Mouse (Mus musculus) brown adipose tissue, adult 24 weeks (tissue): ENCODE data around the gene Gm11011. TPM values are rescaled to one million over a fixed set of nuclear protein-coding genes. Genes with fewer than 3 reads are reported as not detected.
"Not testable (repeated sequence)": the region's sequence is repeated elsewhere in the genome, so short reads cannot be mapped to it uniquely, and the experiment has no call there.

Experiments
- H3K27ac ChIP-seq: fragments of 200-500 bp; replicated peaks from 2 replicates; pipeline ENCODE4 v1.5.1; 2012; ENCODE audit warnings: low read depth, mild to moderate bottlenecking, low read length
- H3K4me1 ChIP-seq: fragments of 200-500 bp; 2 replicates; pipeline ENCODE4 v1.6.1; 2012; ENCODE audit warnings: low read length, mixed read lengths; ENCODE audit not compliant: control insufficient read depth, insufficient read depth, insufficient read length
- H3K4me3 ChIP-seq: fragments of 200-500 bp; 2 replicates; pipeline ENCODE4 v1.5.1; 2012; ENCODE audit warnings: low read depth, mild to moderate bottlenecking, low read length, moderate library complexity; ENCODE audit not compliant: insufficient read depth
- polyA plus RNA-seq: library from polyadenylated mRNA; stranded (reverse); fragments of >200 nt; gene quantifications from 2 replicates; pipeline ENCODE4 v1.2.4, GENCODE M21; 2012; ENCODE audit not compliant: missing spikeins, insufficient read depth, insufficient read length

The Gm11011 gene
- polyA plus RNA-seq: not detected in 2 replicates

DNA sequence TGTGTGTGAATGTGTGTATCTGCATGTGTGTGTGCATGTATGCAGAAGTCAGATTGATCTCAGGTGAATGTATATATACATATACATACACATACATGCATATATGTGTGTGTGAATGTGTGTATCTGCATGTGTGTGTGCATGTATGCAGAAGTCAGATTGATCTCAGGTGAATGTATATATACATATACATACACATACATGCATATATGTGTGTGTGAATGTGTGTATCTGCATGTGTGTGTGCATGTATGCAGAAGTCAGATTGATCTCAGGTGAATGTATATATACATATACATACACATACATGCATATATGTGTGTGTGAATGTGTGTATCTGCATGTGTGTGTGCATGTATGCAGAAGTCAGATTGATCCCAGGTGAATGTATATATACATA lies at the start of gene Gm11011:
Gene Gm11011, minus strand, starts transcription at position 101 of the 400 bp plus-strand sequence.
- H3K4me3 ChIP-seq, H3K27ac ChIP-seq, H3K4me1 ChIP-seq: not testable (repeated sequence)

DNA sequence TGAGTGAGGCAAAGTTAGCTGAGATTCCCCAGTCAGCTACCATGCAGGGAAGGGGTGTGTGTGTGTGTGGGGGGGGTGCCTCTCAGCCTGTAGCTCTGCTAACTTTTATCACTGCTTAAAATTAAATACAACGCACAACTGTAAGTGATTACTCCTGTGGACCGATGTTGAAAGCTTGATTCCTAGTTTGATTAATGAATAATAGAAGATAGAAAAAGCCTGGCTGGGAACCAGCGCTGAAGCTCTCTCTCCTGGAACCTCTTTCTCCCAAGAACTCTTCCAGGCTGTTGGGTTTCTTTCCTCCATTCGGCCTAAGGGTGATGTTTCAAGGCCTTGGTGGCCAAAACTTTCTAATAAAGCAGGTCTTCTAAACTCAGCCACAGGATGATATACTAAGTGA lies 48.9 kb upstream of the Gm11011 start:
- H3K27ac ChIP-seq: peak overlapping the region; percentile 15; the same call in 1 of the 2 replicates
- 0 out of 2 replicates have a peak, but pooled peaks cover 6% of the 10 kb centered on the region for H3K4me1 ChIP-seq
- peak overlapping the region; percentile 41 for H3K4me3 ChIP-seq

DNA sequence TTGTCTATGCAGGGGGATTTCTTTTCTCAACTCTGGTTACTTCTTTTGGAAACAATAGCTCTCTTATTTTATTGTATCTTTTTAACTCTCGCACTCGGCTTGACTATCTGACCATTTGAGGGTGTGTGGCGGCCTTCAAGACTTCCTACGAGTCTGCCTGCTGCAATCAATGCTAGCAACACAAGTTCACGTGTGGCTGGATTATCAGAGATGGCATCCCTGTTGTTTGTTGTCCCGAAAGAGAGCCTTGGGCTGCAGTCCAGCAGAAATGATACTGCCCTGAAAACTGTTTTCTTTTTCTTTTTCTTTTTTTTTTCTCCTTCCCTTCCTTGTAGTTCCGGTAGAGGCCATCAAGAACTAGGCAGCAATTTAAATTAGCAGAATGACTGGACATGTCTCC lies 47.9 kb upstream of the Gm11011 start:
- Histone ChIP-seq H3K27ac (peak overlapping the region; percentile 80), H3K4me3 (peak overlapping the region; percentile 94), H3K4me1 (0 out of 2 replicates have a peak, but pooled peaks cover 6% of the 10 kb centered on the region)

DNA sequence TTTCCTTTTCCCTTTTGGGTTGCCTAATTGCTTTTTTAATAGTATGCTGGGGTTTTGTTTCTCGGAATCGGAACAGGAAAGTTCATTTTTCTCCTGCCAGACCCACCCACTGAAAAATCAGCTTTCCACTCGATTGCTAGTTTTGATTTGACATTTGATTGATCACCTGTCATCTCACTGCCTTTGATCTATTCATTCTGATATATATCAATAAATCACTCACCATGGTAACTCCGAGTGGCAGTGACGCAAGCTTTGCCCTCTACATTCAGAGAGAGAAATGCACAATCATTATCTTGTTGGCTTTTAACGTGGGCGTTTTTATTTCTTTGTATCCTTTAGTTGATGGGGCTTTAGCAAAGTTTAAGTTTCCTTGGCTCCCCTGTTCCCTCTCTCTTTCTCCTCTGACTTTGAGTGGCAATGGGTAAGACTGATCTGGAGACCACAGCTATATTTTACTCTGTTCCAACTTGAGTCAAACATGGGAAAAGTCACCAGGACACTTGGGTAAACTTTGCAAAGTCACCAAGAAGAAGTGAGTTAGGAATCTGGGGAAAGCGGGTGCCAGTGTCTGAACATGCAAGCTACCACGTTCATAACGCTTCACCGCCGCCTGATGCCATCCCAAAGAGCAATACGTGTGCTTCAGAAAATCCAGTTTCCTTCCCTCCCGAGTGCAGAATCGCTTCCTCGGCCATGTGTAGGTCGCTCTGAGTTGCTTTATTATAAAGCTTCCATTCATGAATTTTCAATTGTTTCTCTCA lies 47.3 kb upstream of the Gm11011 start:
- peak overlapping the region; percentile 80 for H3K27ac ChIP-seq

DNA sequence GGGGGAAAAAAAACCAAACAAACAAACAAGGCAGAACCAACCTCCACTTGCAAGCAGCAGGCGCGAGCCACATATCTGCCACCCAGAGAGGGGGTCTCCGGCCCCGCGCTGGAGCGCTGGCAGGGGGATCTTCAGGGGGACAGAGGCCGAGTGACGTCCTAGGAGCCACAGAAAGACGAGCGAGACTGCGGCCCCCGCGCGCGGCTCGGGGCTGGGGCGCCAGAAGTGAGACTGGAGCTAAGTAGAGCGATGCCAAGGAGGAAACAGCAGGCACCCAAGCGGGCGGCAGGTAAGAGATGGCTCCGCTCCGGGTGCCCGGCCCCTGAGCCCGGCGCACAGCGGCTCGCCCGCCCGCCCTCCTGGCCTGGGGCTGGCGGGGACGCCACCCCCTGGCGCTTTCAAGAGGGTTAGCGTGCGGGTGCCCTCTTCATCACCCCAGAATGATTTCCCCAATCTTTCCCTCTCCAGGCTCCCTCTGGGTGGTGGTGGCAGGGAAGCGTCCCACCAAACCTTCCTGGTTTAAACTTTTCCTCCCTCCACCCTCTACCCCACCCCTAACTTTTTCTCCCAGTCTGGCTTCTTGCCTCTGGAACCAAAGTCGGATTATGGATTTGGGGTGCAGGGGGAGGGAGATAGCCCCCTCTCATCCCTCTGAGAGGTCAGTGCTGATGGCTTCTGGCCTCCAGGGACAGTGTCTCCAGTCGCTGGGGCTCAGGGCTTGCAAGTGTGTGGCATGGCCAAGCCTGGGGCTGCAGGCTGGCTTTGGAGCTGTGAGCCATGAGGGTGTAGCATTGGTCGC lies 46.1 kb upstream of the Gm11011 start:
- Histone ChIP-seq H3K4me3 (peak overlapping the region; percentile 94), H3K27ac (peak overlapping the region; percentile 80), H3K4me1 (0 out of 2 replicates have a peak, but pooled peaks cover 6% of the 10 kb centered on the region)

More for the DNA sequence above, 47.3 kb upstream of the Gm11011 start:
- Histone ChIP-seq H3K4me1 (0 out of 2 replicates have a peak, but pooled peaks cover 6% of the 10 kb centered on the region), H3K4me3 (peak overlapping the region; percentile 94)

DNA sequence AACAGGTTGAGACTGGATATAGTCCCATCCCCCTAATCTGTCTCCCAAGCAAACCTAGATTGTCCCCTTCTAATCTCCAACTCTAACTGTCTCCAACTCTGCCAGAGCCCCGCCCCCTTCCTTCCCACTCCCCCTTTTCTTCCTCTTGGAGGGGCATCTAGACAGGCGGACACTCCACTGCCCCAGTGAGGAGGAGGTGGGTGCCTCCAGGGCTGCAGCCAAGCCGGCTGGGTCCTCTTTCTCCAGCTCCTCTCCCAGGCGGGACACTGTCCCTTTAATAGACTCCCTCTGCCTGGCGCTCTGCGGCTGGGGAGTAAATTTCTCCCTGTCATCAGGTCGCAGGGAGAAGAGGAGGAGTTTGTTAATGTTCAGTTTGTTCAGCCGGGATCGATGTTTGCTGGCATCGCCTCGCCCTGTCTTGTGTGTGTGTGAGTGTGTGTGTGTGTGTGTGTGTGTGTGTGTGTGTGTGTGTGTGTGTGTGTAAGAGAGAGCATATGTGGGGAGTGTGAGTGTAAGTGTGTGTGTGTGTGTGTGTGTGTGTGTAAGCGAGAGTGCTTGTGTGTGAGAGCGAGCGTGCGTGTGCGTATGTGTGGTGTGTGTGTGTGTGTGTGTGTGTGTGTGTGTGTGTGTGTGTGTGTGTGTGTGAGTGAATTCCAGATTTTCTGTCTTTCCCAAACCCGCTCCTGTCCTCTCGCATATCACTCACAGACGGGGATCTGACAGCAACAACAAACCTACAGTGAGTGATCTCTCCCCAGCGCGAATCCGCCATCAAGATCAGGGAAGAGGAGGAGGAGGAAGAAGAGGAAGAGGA lies 45.0 kb upstream of the Gm11011 start, which contains the start of gene Tshz2:
Gene Tshz2, plus strand, starts transcription at position 676 of the 814 bp plus-strand sequence.
- Histone ChIP-seq H3K4me1 (0 out of 2 replicates have a peak, but pooled peaks cover 6% of the 10 kb centered on the region), H3K4me3 (peak within 1 kb of the TSS; percentile 94), H3K27ac (peak within 1 kb of the TSS; percentile 80)

DNA sequence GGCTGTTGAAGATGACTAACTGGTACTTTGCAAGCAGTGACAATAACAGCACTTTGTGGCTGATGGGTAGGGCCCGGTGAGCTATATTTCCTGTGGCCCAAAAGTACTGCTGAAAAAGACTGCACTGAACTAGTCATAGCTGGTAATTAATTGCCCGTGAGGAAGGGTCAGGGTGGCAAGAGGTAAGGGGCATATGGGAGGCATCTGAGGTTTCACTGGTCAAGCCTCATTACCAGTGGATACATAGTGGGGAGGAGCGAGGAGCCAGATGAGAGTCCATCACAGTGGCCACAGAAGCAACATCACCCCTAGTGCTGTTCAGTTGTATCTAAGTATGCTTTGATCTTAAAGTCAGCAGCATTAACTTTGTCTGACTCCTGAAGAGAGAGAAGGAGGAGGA lies 42.5 kb upstream of the Gm11011 start:
- no peak overlapping the region for H3K27ac ChIP-seq
- H3K4me3 ChIP-seq: no peak overlapping the region
- H3K4me1 ChIP-seq: 0 out of 2 replicates have a peak, but pooled peaks cover 2% of the 10 kb centered on the region

DNA sequence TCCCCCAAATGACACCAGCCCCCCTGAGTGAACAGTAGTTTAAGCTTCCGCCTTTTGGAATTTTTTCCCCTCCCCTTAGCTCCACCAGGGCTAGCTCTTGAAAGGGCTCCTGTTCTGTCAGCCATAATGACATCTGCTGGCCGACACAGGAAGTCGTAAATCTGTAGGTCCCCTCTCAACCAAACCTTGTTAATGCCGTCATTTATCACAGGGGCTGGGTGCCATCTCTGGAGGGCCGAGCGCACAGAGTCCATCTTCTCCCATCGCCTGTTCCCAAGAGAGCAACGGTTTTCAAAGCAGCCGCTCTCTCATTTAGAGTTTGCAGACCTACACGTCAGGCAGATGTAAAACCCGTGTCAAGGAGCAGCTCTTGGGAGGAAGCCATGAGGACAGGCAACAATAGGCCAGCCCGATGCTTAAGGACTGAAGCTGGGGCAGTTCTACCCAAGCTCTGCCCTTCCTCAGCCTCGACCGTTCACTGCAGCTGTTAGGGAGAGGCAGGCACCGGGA lies 33.7 kb upstream of the Gm11011 start:
- Histone ChIP-seq H3K4me3 (peak overlapping the region; percentile 25), H3K4me1 (no peaks in the 10 kb centered on the region), H3K27ac (no peak overlapping the region)

DNA sequence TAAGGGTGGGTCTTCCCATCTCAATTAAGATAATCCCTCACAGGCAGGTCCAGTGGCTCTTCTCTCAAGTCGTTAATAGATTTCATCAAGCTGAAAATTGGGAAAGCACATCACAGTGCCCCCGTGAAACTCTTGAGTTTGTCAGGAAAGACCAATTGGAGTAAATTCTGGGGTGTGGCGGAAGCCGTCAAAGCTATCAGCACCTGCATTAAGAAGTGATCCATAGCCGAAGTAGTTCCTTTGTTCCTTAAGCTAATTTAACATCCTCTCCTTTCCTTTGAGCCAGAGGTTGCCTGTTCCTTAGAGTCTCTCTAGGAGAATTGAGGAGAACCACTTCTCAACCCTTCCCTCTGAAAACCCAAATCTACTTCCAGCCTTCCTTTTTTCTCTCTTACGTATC lies 28.5 kb upstream of the Gm11011 start:
- Histone ChIP-seq H3K4me1 (0 out of 2 replicates have a peak, but pooled peaks cover 3% of the 10 kb centered on the region), H3K4me3 (no peak overlapping the region), H3K27ac (no peak overlapping the region)

DNA sequence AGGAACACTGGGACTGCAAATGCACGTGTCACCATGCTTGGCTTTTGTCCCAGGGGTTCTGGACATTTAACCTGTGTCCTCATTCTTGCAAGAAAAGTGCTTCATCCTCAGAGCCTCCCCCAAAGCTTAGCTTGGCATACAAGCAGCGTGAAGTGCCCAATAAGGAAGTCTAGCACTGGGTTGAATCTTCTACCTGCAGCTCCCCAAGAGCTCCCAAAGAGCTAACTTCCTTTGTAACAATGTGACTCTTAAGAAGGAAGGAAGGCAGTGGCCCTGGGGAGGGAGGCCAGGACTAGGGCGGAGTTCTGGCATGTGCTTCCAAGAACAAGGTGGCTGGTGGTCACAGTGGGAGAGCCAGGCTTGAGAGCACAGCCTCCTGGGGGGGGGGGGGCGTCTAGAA lies 27.1 kb upstream of the Gm11011 start:
- H3K4me1 ChIP-seq: 0 out of 2 replicates have a peak, but pooled peaks cover 3% of the 10 kb centered on the region
- H3K4me3 ChIP-seq: no peak overlapping the region
- no peak overlapping the region for H3K27ac ChIP-seq

DNA sequence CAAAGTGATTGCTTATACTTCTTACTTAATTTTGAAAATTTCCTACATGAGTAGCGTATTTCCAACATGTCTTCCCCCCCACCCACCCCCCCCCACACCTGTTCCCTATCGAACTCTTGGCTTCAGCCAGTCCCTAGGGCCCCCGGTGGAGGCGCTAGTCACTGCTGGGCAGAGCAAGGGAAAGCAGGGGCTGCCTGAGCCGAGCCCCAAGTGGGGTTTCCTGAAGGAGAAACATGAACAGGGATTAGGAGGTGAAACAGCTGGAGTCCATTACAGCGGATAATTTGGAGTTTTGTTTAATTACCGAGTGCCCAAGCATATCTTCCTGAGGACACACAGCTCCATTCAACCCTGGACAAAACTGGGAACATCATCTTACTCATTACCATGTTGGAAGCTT lies 24.0 kb upstream of the Gm11011 start:
- Histone ChIP-seq H3K4me3 (no peak overlapping the region), H3K4me1 (0 out of 2 replicates have a peak, but pooled peaks cover 3% of the 10 kb centered on the region), H3K27ac (no peak overlapping the region)

DNA sequence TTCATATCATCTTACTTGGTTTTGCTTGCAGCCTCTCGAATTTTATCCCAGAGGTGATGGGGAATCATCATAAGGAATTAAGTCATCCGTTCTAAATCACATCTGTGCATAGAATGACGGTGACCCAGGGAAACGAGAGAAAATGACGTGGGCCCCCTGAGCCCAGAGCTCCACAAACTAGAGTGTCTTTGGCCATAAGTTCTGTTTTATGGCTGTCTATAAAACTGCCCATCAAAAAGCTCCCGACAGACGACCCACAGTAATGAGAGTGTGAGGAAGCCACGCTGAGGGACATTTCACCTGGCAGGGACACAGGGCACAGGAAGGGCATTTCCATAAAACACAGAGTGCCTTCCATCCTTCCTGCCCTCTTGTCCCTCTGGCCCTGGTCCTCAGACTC lies 23.3 kb upstream of the Gm11011 start:
- Histone ChIP-seq H3K4me1 (0 out of 2 replicates have a peak, but pooled peaks cover 3% of the 10 kb centered on the region), H3K27ac (no peak overlapping the region), H3K4me3 (no peak overlapping the region)

DNA sequence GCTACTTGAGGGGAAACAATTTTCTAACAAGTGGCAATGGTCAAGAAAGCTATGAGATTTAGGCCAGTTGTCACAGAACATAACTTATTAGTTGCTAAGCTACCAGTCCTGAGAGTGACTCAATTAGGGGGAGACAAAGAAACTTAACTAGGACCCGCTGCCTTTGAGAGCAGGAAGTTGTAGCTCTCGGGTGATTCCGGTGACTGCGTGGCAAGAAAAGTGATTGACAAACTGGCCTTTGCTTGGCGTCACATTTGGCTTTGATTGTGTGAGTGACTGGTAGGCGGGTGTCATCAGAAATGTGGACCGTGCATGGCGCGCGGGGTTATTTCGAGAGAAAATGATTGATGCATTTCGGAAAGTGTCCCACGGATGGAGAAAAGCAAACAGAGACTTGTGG lies 22.4 kb upstream of the Gm11011 start:
- Histone ChIP-seq H3K4me1 (0 out of 2 replicates have a peak, but pooled peaks cover 3% of the 10 kb centered on the region), H3K27ac (no peak overlapping the region), H3K4me3 (no peak overlapping the region)

DNA sequence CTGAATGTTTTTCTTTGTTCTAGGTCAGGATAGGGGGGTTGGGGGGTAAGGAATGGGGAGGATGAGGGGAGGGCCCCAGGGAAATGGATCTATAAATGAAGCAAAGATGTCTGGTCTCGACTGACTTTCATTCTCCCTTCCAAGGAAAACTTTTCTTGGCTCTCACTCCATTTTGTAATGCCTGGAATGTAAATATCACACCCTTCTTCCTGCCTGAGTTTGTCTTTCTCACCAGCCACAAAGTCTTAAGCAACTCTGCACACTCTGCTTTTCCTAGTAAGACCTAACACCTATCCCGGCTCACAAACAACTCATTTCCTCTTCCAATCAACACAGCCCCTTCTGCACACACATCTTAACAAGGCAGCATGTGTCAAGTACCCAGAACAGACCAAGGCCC lies 20.2 kb upstream of the Gm11011 start:
- no peak overlapping the region for H3K27ac ChIP-seq
- no peak overlapping the region for H3K4me3 ChIP-seq
- H3K4me1 ChIP-seq: no peaks in the 10 kb centered on the region
